Mouse (Mus musculus) left cerebral cortex, postnatal 10 days (tissue): ENCODE measurements at regions not wholly inside any gene's neighbourhood (a gene's known extent, or its start where the extent isn't known, plus 50 kb on each side); places are given as distances from the start of the nearest gene placed in this dataset.
"Not testable (repeated sequence)": the region's sequence is repeated elsewhere in the genome, so short reads cannot be mapped to it uniquely, and the experiment has no call there.

Source experiments
- DNase-seq, 2 experiments: peaks; one replicate each; pipeline ENCODE4 v3.0.0; 2021 to 2022; ENCODE audit warnings: low spot score in 2 of 2, mixed read lengths in 1 of 2; ENCODE audit errors: extremely low spot score in 1 of 2
- intact Hi-C: fragments of 180-260 bp; cut with DNase I; formaldehyde crosslinking; loops from one replicate; pipeline ENCODE4 v1.15.1; 2025

- intact Hi-C loops, result loop anchor here (5.0 to 10.0 kb wide), 2 partner anchors 250 to 368 kb away; no protein-coding TSS in a partner anchor
- peak; percentile 50 to 72 for DNase-seq
Measured at GRCm38 (mm10) chr11:31615107-31615811, 56.4 kb downstream of the Bod1 start.

- no peak for DNase-seq
- intact Hi-C loops, result loop anchor here (10.0 kb wide), 1 partner anchor 250 kb away; no protein-coding TSS in a partner anchor
Measured at GRCm38 (mm10) chr11:31614394-31614713, 57.3 kb downstream of the Bod1 start.

DNA sequence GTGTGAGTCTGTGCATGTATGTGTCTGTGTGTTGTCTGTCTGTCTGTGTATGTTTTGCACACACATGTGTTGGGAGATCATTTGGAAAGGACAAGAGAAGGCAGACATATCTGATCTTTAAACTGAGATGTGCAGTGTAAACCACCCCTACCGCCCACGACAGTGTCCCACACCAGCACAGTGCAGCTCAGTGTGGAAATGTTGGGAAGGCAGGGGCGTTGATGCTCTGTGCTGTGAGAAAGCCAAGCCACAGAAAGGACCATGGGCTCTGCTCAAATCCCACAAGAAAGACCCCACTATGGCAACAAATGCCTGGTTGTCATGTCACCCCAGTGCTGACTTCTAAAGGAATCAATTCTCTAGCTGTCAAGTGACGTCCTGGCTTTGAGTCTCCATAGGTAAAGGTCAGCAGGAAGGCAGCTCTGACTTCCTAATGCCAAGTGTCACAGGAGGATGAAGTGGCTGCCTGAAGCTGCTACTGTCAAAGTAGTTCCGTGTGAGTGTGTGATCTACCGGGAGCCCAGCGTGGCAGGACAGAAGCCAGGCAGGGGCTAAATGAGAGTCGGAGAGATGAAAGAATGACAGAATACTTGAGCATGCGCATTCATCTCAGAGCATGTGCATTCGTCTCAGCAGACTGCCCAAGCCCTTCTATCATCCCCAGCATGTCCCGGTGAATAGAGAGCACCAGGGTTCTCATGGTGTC lies 57.8 kb downstream of the Bod1 start:
- DNase-seq, result no peak
- intact Hi-C loops, result loop anchor here (10.0 kb wide), 1 partner anchor 249 kb away; no protein-coding TSS in a partner anchor

DNA sequence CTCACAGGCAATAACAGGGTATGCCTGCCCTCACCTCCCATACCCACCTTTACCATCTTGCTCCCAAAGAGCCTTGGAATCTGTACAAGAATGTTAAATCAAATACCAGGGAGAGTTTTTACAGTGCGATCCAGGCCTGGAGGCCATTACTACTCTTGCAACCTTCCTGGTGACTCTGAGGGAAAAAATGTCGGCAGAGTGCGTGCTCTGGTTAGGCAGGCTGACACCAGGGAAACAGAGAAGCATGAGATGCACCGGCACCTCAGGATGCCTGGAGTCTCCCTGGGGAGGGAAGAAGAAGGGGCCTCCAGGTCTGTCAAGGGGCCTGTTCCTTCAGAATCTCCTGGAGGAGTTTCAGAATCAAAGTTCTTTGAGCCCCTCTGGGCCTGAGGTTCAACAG lies 63.2 kb downstream of the Bod1 start:
- intact Hi-C loops, result no loop called here
- no peak for DNase-seq

GRCm38 (mm10) chr11:31601499-31601898 lies 70.2 kb downstream of the Bod1 start:
- DNase-seq, result no peak
- intact Hi-C loops, result no loop called here

GRCm38 (mm10) chr11:31593604-31594003 lies 78.1 kb downstream of the Bod1 start:
- DNase-seq, result no peak
- intact Hi-C loops, result no loop called here

DNA sequence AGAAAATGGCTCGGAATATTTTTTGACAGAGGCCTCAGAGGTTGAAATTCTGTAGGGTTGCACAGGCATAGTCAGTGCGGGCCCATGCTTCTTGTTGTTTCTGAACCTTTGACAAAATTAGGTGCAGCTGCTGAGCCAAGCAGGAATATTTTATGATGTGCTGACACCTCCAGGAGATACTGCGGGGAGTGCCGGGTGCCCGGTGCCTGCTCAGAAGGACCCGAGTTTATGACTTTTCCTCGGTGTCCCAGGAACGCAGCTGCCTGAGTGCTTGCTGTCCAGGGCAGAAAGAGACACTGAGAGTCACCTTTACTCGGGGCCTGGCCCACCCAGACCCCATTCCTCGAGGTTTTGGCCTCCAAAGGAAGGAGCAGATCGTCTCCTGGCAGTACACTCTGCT lies 79.6 kb downstream of the Bod1 start:
- no peak for DNase-seq
- intact Hi-C loops, result no loop called here

GRCm38 (mm10) chr11:31591037-31591554 lies 80.6 kb downstream of the Bod1 start:
- intact Hi-C loops, result no loop called here
- no peak for DNase-seq

- intact Hi-C loops, result no loop called here
- no peak for DNase-seq
Measured at GRCm38 (mm10) chr11:31574941-31575340, 96.7 kb downstream of the Bod1 start.

DNA sequence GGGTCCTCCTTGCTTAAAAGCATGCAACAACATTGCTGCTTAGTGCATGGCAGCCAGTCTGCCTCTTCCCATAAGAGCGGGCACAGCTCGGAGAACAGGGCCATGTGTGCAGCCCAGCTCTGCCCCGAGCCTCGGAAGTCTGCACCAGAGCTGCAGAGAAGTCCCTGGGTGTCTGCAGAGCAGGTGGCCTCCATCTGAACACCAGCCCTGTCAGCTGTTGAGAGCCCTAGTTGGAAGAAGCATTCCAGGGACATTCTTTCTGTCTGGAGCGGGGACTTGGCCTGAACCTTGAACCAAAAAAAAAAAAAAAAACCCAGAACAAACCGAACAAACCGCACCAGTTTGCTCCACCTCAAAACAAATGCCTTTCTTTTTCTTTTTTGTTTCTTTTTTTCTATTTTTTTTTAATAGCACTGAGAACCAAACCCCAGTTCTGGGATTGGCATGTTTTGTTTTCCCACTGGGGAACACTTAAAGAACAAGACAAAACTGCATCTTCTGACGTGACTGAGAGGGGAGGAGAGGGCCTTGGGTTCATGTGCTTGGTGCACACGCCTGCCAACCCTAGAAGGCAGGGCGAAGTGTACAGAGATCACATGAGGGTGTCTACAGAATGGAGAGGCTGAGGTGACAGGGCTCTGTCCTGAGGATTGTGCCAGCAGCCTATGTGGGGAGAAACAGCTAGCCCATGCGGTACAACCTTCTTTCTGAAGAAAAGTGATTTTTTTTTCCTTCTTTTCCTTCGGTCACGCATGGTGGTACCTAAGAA lies 106.8 kb downstream of the Bod1 start:
- intact Hi-C loops, result no loop called here
- no peak for DNase-seq

DNA sequence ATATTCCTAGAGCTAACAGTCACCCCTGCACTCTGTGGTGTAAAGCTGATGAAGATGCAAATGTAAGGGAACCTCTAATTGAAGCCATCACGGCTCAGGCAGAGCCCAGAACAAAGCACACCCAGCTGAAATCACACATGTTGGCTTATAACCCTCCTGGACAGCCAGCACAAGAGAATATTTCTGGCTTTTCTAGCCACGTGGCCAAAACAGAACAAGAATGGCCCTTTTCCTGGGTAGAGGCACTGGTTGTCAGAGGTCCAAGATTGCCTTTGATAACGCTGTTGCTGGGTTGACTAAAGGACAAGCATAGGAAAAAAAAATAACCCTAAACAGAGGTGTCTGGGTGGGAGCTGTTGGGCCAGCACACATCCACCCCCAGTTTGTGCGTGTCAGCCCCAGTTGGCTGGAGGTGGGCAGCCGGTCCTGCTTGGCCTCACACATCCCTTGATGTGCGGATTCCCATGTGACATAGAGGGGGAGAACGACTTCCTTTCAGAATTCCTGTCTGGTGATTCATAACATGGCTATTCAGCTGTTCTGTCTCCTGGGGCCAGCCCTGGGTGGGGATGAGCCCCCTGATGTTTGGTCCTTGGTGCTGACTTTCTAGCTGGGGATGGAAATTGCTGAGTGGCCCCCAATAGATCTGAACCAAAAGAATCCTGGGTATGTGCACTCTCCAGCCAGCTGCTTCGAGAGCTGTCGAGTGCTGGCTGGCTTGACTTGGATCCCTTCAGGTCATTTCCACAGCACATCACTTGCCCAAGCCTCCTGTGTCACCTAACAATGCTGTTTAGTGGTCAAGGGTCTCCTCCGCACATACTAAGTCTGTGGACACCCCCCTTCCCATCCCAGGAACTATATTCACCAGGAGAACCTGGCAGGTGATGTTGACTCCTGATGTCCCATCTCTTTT lies 107.6 kb downstream of the Bod1 start:
- intact Hi-C loops, result no loop called here
- peak in 1 of 2 experiments; percentile 27 for DNase-seq

- intact Hi-C loops, result no loop called here
- DNase-seq, result no peak
Measured at GRCm38 (mm10) chr11:31562954-31563353, 108.7 kb downstream of the Bod1 start.

- intact Hi-C loops, result no loop called here
- DNase-seq, result no peak
Measured at GRCm38 (mm10) chr11:31560775-31561174, 110.9 kb downstream of the Bod1 start.

- intact Hi-C loops, result no loop called here
- DNase-seq, result no peak
Measured at GRCm38 (mm10) chr11:31555042-31555441, 116.6 kb downstream of the Bod1 start.

GRCm38 (mm10) chr11:31551614-31552271 lies 119.9 kb downstream of the Bod1 start:
- no peak for DNase-seq
- intact Hi-C loops, result no loop called here

- intact Hi-C loops, result no loop called here
- DNase-seq, result peak in 1 of 2 experiments; percentile 41
Measured at GRCm38 (mm10) chr11:31550747-31551613, 120.7 kb downstream of the Bod1 start.

- intact Hi-C loops, DNase-seq: not testable (repeated sequence)
Measured at GRCm38 (mm10) chr11:31545514-31545913, 126.2 kb downstream of the Bod1 start.
